Mouse (Mus musculus) CH12.LX (cell line): ENCODE results near the gene Mybpc3. TPM values are rescaled to one million over a fixed set of nuclear protein-coding genes. Genes with fewer than 3 reads are reported as not detected.

Experiments
- DNase-seq: peaks from one replicate; pipeline ENCODE4 v3.0.0-alpha.2; 2013; ENCODE audit errors: extremely low read depth
- H3K27ac ChIP-seq: 2 replicates; pipeline ENCODE4 v1.5.1; 2012; ENCODE audit warnings: low read depth, mild to moderate bottlenecking, control low read depth, moderate library complexity; ENCODE audit not compliant: insufficient read depth
- H3K27me3 ChIP-seq: replicated peaks from 2 replicates; pipeline ENCODE3; 2012; ENCODE audit warnings: inconsistent platforms
- H3K36me3 ChIP-seq, 2 experiments: replicated peaks in 1 of 2; 2 replicates each; pipeline versions ENCODE3 to v1.6.1; 2012; ENCODE audit warnings: inconsistent platforms in 1 of 2, low read length in 1 of 2, mild to moderate bottlenecking in 1 of 2, mixed read lengths in 1 of 2, moderate library complexity in 1 of 2; ENCODE audit not compliant: control insufficient read depth in 1 of 2, insufficient read depth in 1 of 2
- H3K4me1 ChIP-seq, 2 experiments: 2 replicates each; pipeline ENCODE4 v1.6.1; 2012; ENCODE audit warnings: inconsistent platforms in 1 of 2, moderate library complexity in 1 of 2; ENCODE audit not compliant: insufficient read depth in 2 of 2, control insufficient read depth in 1 of 2
- H3K4me2 ChIP-seq: 2 replicates; pipeline ENCODE4 v1.6.1; 2012; ENCODE audit warnings: low read depth, mild to moderate bottlenecking, control low read depth; ENCODE audit not compliant: poor library complexity, insufficient read depth, severe bottlenecking
- H3K4me3 ChIP-seq, 3 experiments: fragments of 150-350 bp in 1 of 3; sonication (generic) in 1 of 3; replicated peaks in 1 of 3; 2 replicates each; pipeline versions ENCODE3 to v1.5.1; 2011 to 2012; ENCODE audit warnings: low read depth in 2 of 3, low read length in 2 of 3, mild to moderate bottlenecking in 2 of 3, moderate library complexity in 2 of 3, control low read depth in 1 of 3, improper control_type of control experiment in 1 of 3, inconsistent platforms in 1 of 3, mixed read lengths in 1 of 3; ENCODE audit not compliant: poor library complexity in 1 of 3
- H3K79me2 ChIP-seq: replicated peaks from 2 replicates; pipeline ENCODE4 v1.6.1; 2012; ENCODE audit warnings: mild to moderate bottlenecking, moderate library complexity; ENCODE audit not compliant: control insufficient read depth, poor library complexity, insufficient read depth, severe bottlenecking; ENCODE audit errors: extremely low read depth
- H3K9ac ChIP-seq: 2 replicates; pipeline ENCODE4 v1.6.1; 2012; ENCODE audit warnings: low read depth, mild to moderate bottlenecking, control low read depth, moderate library complexity; ENCODE audit not compliant: insufficient read depth
- H3K9me3 ChIP-seq: replicated peaks from 2 replicates; pipeline ENCODE3; 2012; ENCODE audit warnings: low read length, inconsistent platforms, mixed read lengths
- BHLHE40 ChIP-seq: IDR thresholded peaks from 2 replicates; pipeline ENCODE4 v1.6.1; 2011; ENCODE audit warnings: mild to moderate bottlenecking, low read depth, low read length, improper control_type of control experiment
- CHD2 ChIP-seq: IDR thresholded peaks from 2 replicates; pipeline ENCODE4 v1.6.1; 2011; ENCODE audit warnings: low read length, improper control_type of control experiment
- CTCF ChIP-seq, 2 experiments: IDR thresholded peaks in 1 of 2; conservative IDR thresholded peaks in 1 of 2; 2 replicates each; pipeline ENCODE4 v1.5.1; 2011 to 2012; ENCODE audit warnings: low read depth in 2 of 2, low read length in 2 of 2, improper control_type of control experiment in 1 of 2, inconsistent platforms in 1 of 2, mild to moderate bottlenecking in 1 of 2, moderate library complexity in 1 of 2
- E2F4 ChIP-seq: IDR thresholded peaks from 2 replicates; pipeline ENCODE4 v1.6.1; 2011; ENCODE audit warnings: low read depth, low read length, improper control_type of control experiment; ENCODE audit not compliant: insufficient replicate concordance
- ETS1 ChIP-seq: conservative IDR thresholded peaks from 2 replicates; pipeline ENCODE4 v1.6.1; 2012; ENCODE audit warnings: low read depth, mild to moderate bottlenecking, inconsistent platforms, low read length, improper control_type of control experiment, moderate library complexity
- GABPA ChIP-seq: IDR thresholded peaks from 2 replicates; pipeline ENCODE4 v1.6.1; 2012; ENCODE audit warnings: low read depth, low read length, improper control_type of control experiment, inconsistent platforms; ENCODE audit not compliant: insufficient replicate concordance
- HCFC1 ChIP-seq: IDR thresholded peaks from 2 replicates; pipeline ENCODE4 v1.6.1; 2012; ENCODE audit warnings: low read depth, mild to moderate bottlenecking, inconsistent platforms, low read length, improper control_type of control experiment
- JUND ChIP-seq: conservative IDR thresholded peaks from 2 replicates; pipeline ENCODE4 v1.6.1; 2011; ENCODE audit warnings: low read depth, low read length, improper control_type of control experiment
- MXI1 ChIP-seq: IDR thresholded peaks from 2 replicates; pipeline ENCODE4 v1.6.1; 2011; ENCODE audit warnings: mild to moderate bottlenecking, low read depth, low read length, improper control_type of control experiment
- MYC ChIP-seq: IDR thresholded peaks from 2 replicates; pipeline ENCODE4 v1.6.1; 2011; ENCODE audit warnings: low read depth, mild to moderate bottlenecking, improper control_type of control experiment, low read length
- POLR2A ChIP-seq: IDR thresholded peaks from 2 replicates; pipeline ENCODE4 v1.6.1; 2011; ENCODE audit warnings: low read depth, mild to moderate bottlenecking, improper control_type of control experiment, low read length
- RAD21 ChIP-seq: IDR thresholded peaks from 2 replicates; pipeline ENCODE4 v1.6.1; 2011; ENCODE audit warnings: low read depth, mild to moderate bottlenecking, low read length, improper control_type of control experiment, moderate library complexity
- SIN3A ChIP-seq: IDR thresholded peaks from 2 replicates; pipeline ENCODE4 v1.6.1; 2012; ENCODE audit warnings: low read length, improper control_type of control experiment, inconsistent platforms
- SMC3 ChIP-seq: IDR thresholded peaks from 2 replicates; pipeline ENCODE4 v1.6.1; 2011; ENCODE audit warnings: low read depth, low read length, improper control_type of control experiment
- TBP ChIP-seq: conservative IDR thresholded peaks from 2 replicates; pipeline ENCODE4 v1.6.1; 2011; ENCODE audit warnings: low read depth, low read length, improper control_type of control experiment
- USF2 ChIP-seq: conservative IDR thresholded peaks from 2 replicates; pipeline ENCODE4 v1.6.1; 2011; ENCODE audit warnings: low read depth, low read length, improper control_type of control experiment
- ZKSCAN1 ChIP-seq: IDR thresholded peaks from 2 replicates; pipeline ENCODE4 v1.6.1; 2012; ENCODE audit warnings: low read depth, inconsistent platforms, low read length, improper control_type of control experiment, borderline replicate concordance
- ZMIZ1 ChIP-seq: IDR thresholded peaks from 2 replicates; pipeline ENCODE4 v1.6.1; 2012; ENCODE audit warnings: low read depth, mild to moderate bottlenecking, inconsistent platforms, low read length, improper control_type of control experiment
- ZNF384 ChIP-seq: IDR thresholded peaks from 2 replicates; pipeline ENCODE4 v1.6.1; 2012; ENCODE audit warnings: low read depth, low read length, improper control_type of control experiment, inconsistent platforms
- dilution Hi-C: fragments of 300-500 bp; cut with MboI; formaldehyde crosslinking; loops from 2 replicates; pipeline ENCODE4 v1.14.3; 2020; ENCODE audit warnings: low sequenced_read_pairs; ENCODE audit not compliant: extremely low pct_unique_long_range_greater_than_20kb, extremely low pct_ligation_motif_present
- in situ Hi-C: fragments of 300-500 bp; cut with MboI; formaldehyde crosslinking; loops from 3 replicates; pipeline ENCODE4 v1.14.3; 2019; ENCODE audit warnings: low sequenced_read_pairs, low pct_ligation_motif_present, low pct_unique_long_range_greater_than_20kb, mixed read lengths
- polyA plus RNA-seq: library from polyadenylated mRNA; unstranded; fragments of >175 nt; gene quantifications from 2 replicates; pipeline ENCODE4 v1.2.1, GENCODE M21; 2012; ENCODE audit warnings: low read depth; ENCODE audit not compliant: insufficient read length
- total RNA-seq, 2 experiments: library from RNA; depleted of rRNA; stranded (reverse); fragments of 300-350 nt in 1 of 2; fragments of >200 nt in 1 of 2; gene quantifications; 2 replicates each; pipeline ENCODE4 v1.2.3; 2012 to 2014

The Mybpc3 gene
- total and polyA plus RNA-seq, 3 experiments, result 0.04 to 0.27 (median 0.07) TPM

- peaks cover 63 to 86% of the 10 kb centered on the region in 2 experiments for H3K36me3 ChIP-seq
- in situ Hi-C loops, result no loop called here
- peaks cover 0 to 5% of the 10 kb centered on the region in 2 experiments; a peak in 1 of 4 replicates for H3K4me1 ChIP-seq
- no peak overlapping the region for H3K9ac ChIP-seq
- peak; percentile 58 for DNase-seq
- H3K27me3 ChIP-seq, result no peaks in the 10 kb centered on the region
- H3K4me2 ChIP-seq, result no peak overlapping the region
- TF ChIP-seq ZMIZ1, result no peak
- TF ChIP-seq SMC3, result peak; percentile 68
- TF ChIP-seq BHLHE40, result no peak
- no peak for TF ChIP-seq HCFC1
- TF ChIP-seq JUND, result no peak
- no peak for TF ChIP-seq ZKSCAN1
- TF ChIP-seq E2F4, result no peak
- TF ChIP-seq CTCF (conservative IDR thresholded peaks at IDR 0.05 in 1 of 2, IDR thresholded peaks at IDR 0.05 in 1 of 2; ENCODE audit: low read depth in 2 of 2, low read length in 2 of 2), result peak in 1 of 2 experiments; percentile 96; a peak in 2 of 4 replicates
- TF ChIP-seq RAD21, result peak; percentile 69
- no peaks in the 10 kb centered on the region; the same call in none of the 2 replicates for H3K79me2 ChIP-seq
- no peaks in the 10 kb centered on the region for H3K9me3 ChIP-seq
- no peak overlapping the region for H3K27ac ChIP-seq
- no peak overlapping the region for H3K4me3 ChIP-seq
- dilution Hi-C loops, result no loop called here
These were observed 3.0 kb upstream of the Mybpc3 start for GRCm38 (mm10) chr2:91114781-91115577.

GRCm38 (mm10) chr2:91115578-91115970, 2.4 kb upstream of the Mybpc3 start:
- TF ChIP-seq JUND (no peak), ETS1 (no peak), MYC (no peak), ZNF384 (no peak), POLR2A (no peak), SIN3A (no peak), CHD2 (no peak), MXI1 (no peak), GABPA (no peak), USF2 (no peak), TBP (no peak)
- Histone ChIP-seq H3K79me2 (no peaks in the 10 kb centered on the region; the same call in 1 of the 2 replicates), H3K4me2 (no peak overlapping the region), H3K27me3 (no peaks in the 10 kb centered on the region), H3K9ac (no peak overlapping the region), H3K4me3 (no peak overlapping the region), H3K27ac (no peak overlapping the region), H3K9me3 (no peaks in the 10 kb centered on the region), H3K36me3 (peaks cover 59 to 80% of the 10 kb centered on the region in 2 experiments), H3K4me1 (peaks cover 0 to 5% of the 10 kb centered on the region in 2 experiments; a peak in 1 of 4 replicates)
- dilution Hi-C loops, result no loop called here
- no peak for DNase-seq
- in situ Hi-C loops, result no loop called here
